Mouse (Mus musculus): ENCODE data around the gene Gm20547.
"Not testable (repeated sequence)": the region's sequence is repeated elsewhere in the genome, so short reads cannot be mapped to it uniquely, and the experiment has no call there.

The Gm20547 gene

GRCm38 (mm10) chr17:34881683-34882310 lies at the start of gene Gm20547:
Gene Gm20547, minus strand, starts transcription at chr17:34882042.
- no peak for DNase-seq (ENCODE audit: low spot score in 2 of 2)

GRCm38 (mm10) chr17:34931061-34931734 lies 49.4 kb upstream of the Gm20547 start, which contains the start of gene Neu1:
Gene Neu1, plus strand, starts transcription at chr17:34931253.
- DNase-seq (ENCODE audit: low spot score in 2 of 2) = peak; percentile 96 to 99

DNA sequence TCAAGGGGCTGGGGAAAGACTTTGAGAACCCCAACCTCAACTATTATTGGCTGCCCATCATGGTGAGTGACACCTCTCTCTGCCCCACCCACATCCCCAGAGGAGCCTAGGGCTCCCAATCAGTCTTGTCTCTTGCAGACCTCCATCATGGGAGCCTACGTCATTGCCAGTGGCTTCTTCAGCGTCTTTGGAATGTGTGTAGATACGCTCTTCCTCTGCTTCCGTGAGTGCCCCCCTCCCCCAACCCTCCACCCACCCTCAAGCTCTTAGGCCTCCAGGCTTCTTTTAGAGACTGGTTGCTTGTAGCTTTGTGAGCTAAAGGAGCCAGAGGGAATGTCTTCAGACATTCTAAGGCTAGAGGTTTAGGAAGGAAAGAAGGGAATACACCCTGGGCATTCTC lies 47.0 kb upstream of the Gm20547 start:
- no peak for DNase-seq (ENCODE audit: low spot score in 2 of 2)

DNA sequence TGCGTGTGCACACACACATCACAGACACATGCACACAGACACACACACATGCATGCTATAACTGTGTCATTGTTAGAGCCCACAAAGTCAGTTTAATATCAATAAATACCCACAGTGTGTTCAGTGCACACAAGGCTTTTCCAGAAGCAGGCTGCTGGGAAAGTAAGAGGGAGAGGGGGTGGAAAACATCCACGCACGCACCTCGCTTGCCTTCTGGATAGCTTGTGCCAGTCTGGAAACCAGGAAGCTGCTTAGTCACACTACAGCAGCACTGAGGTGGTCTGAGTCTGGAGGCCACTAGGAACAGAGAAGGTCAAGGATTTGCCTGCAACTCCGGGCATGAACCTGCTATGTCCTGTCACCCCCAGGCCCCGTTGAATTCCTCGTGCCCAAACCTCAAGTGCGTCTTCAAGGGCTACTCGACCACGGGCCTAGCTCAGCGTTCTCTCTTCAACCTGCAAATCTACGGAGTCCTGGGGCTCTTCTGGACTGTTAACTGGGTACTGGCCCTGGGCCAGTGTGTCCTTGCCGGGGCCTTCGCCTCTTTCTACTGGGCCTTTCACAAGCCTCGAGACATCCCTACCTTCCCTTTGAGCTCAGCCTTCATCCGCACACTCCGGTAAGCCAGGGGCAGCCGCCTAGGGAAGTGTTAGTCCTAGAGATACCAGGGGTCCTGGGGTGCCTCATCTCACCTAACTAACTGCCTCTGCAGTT lies 45.6 kb upstream of the Gm20547 start:
- DNase-seq (ENCODE audit: low spot score in 2 of 2) = no peak

GRCm38 (mm10) chr17:34924258-34924657 lies 42.4 kb upstream of the Gm20547 start:
- DNase-seq (ENCODE audit: low spot score in 2 of 2) = no peak

GRCm38 (mm10) chr17:34922939-34923338 lies 41.1 kb upstream of the Gm20547 start:
- no peak for DNase-seq (ENCODE audit: low spot score in 2 of 2)

DNA sequence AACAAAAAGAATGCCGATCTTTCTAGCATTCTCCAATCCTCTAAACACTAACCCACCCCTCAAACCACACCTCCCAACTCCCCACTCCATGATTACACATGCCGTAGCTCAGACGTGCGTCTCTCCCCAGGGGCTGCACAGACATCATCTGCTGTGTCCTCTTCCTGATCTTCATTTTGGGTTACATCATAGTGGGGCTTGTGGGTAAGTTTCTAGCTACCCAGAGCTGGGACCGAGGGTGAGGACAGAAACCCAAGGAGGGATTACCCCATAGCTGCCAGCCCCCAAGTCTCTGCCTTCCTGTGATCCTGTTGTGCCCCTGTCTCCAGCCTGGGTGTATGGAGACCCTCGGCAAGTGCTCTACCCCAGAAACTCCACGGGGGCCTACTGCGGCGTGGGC lies 35.3 kb upstream of the Gm20547 start:
- no peak for DNase-seq (ENCODE audit: low spot score in 2 of 2)

DNA sequence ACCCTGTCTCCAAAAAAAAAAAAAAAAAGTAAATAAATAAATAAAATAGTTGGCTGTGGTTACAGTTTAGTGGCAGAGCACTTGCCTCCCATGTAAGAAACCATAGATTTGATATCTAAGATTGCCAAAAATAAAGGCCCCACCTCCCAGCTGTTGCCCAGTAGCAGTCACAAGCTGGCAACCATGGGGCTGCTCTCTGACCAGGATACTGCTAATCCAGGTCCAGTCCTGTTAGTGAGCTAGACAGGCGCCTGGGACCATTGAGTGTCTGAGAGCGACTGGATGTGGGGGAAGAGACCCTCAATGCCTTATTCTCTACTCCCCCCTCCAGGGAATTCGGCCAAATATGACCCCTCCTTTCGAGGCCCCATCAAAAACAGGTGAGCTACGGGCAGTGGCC lies 34.5 kb upstream of the Gm20547 start:
- no peak for DNase-seq (ENCODE audit: low spot score in 2 of 2)

DNA sequence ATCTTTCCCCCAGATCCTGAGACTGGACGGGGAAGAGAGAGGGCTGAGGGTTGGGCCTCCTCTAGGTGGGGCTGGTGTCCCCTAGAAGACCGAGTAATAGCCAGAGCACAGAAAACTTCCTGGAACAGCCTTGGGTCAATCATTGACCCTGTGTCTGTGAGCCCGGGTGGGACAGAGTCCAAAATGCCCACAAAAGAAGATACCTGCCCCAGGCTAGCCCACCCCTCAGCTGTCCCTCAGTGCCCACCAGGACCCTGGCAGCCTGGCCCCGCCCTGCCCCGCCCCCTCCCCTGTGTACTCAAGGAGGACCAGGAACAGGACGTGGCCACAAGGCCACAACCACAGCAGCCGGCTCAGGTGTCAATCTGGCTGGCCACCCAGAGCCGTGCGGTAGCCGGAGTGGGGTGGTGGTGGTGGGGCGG lies 33.6 kb upstream of the Gm20547 start:
- DNase-seq (ENCODE audit: low spot score in 2 of 2) = peak in 1 of 2 experiments; percentile 44

DNA sequence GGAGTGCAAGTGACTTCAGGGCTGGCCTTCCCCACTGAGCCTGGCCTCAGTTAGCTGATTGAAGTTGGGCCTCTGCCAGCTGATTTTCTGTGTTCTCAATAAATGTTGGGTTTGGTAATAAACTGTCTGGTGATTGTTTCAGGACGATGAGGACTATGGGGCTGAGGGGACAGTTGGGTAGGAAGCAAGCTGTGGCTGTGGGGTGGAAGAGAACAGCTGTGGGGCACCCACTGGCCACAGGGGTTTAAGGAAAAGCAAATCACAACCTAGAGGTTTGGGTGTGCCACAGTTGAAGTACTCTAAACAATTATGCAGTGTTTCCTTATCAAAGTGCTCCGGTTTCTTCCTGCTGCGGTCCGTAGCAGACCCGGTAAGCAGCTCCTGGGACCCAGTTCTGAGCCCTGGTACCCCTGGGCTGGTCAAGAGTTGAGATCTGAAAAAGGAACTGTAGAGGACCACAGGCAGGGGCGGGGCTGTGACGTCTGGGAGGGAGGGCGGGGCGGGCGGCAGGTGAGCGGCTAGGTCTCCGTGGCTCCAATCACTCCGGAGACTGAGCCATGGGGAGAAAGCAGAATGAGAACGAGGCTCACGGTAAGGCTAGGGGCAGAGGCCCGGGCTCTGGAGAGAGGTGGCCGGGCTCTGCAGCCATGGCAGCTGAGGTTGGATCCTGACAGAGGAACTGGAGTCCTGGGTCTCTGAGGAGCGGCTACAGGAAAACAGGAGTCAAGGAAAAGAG lies 32.3 kb upstream of the Gm20547 start, which contains the start of gene Slc44a4:
Gene Slc44a4, plus strand, starts transcription at position 537 of the 736 bp plus-strand sequence.
- DNase-seq (ENCODE audit: low spot score in 2 of 2) = no peak

- peak; percentile 71 to 76 for DNase-seq (ENCODE audit: low spot score in 2 of 2)
These were observed 30.1 kb upstream of the Gm20547 start for GRCm38 (mm10) chr17:34911945-34912351.

DNA sequence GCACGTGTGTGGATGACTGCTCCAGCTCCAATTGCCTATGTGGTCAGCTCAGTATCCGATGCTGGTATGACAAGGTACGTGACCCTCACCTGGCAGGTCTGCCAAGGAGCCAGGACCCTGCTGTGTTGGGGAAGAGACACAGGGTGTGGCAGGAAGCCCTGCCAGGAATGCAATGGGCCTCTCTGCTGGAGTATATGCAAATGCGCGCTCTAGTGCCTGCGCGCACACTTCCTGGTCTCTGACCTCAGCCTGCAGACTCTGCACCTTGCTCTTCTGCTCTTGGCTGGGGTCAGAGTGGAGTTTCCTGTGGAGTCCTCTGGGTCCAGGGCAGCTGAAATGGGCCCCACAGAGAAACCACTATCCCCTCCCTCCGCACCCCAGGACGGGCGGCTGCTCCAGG lies 29.1 kb upstream of the Gm20547 start:
- no peak for DNase-seq (ENCODE audit: low spot score in 2 of 2)

- no peak for DNase-seq (ENCODE audit: low spot score in 2 of 2)
These were observed 21.1 kb upstream of the Gm20547 start for GRCm38 (mm10) chr17:34902895-34903294.

GRCm38 (mm10) chr17:34901948-34902347 lies 20.1 kb upstream of the Gm20547 start:
- DNase-seq (ENCODE audit: low spot score in 2 of 2) = not testable (repeated sequence)

GRCm38 (mm10) chr17:34900826-34901225 lies 19.0 kb upstream of the Gm20547 start:
- not testable (repeated sequence) for DNase-seq (ENCODE audit: low spot score in 2 of 2)

DNA sequence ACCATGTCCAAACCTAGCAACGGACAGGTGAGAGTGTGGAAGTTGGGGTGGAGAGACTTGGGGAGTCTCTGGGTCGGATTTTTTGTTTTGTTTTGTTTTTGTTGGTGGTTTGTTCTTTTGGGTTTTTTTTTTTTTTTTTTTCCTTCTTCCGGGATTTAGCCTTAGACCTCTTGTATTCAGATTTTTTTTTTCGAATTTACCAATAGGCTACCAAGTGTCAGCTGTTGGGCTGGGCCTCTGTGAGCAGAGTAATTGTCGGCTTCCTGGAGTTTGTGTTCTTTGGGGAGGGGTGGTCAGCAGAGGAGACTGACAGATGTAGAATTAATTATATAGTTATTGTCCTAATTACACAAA lies 18.0 kb upstream of the Gm20547 start:
- no peak for DNase-seq (ENCODE audit: low spot score in 2 of 2)

- peak; percentile 42 to 60 for DNase-seq (ENCODE audit: low spot score in 2 of 2)
These were observed 17.4 kb upstream of the Gm20547 start for GRCm38 (mm10) chr17:34899053-34899889.

- DNase-seq (ENCODE audit: low spot score in 2 of 2) = no peak
These were observed 16.8 kb upstream of the Gm20547 start for GRCm38 (mm10) chr17:34898706-34899052.

DNA sequence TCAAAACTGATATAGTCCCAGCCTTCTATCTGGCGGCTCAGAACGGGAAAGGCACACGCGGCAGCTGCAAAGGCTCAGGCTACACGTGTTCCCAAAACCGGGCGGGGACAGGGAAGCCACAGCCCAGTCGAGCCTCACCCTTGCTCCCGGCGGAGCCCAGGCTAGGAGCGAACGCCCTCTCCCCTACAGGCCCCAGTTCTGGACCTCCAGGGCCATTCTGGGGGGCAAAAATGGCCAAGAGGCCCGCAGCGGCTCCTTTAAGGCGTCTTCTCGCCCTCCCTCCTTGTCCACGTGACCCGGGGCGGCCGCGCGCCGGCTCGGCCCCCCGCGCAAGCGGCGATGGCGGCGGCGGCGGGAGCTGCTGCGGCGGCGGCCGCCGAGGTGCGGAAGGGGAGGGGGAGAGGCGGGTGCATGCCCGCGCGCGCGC lies 16.3 kb upstream of the Gm20547 start, which contains the start of the genes C2 and Ehmt2:
Gene C2, minus strand, starts transcription at position 106 of the 427 bp plus-strand sequence.
Gene Ehmt2, plus strand, starts transcription at position 310 of the 427 bp plus-strand sequence.
- DNase-seq (ENCODE audit: low spot score in 2 of 2) = peak; percentile 74 to 80

GRCm38 (mm10) chr17:34897373-34898159 lies 15.7 kb upstream of the Gm20547 start:
- peak in 1 of 2 experiments; percentile 22 for DNase-seq (ENCODE audit: low spot score in 2 of 2)

Data from urinary bladder, postnatal 36 days (tissue).